Mouse (Mus musculus): ENCODE measurements around the gene Osbp2. TPM values are rescaled to one million over a fixed set of nuclear protein-coding genes. Genes with fewer than 3 reads are reported as not detected.
A peak's percentile ranks its signal among the peaks of the same experiment; 100 is the strongest.

Osbp2 gene
- polyA plus RNA-seq, 1 experiment from 2014 or later = 3.0 TPM

DNA sequence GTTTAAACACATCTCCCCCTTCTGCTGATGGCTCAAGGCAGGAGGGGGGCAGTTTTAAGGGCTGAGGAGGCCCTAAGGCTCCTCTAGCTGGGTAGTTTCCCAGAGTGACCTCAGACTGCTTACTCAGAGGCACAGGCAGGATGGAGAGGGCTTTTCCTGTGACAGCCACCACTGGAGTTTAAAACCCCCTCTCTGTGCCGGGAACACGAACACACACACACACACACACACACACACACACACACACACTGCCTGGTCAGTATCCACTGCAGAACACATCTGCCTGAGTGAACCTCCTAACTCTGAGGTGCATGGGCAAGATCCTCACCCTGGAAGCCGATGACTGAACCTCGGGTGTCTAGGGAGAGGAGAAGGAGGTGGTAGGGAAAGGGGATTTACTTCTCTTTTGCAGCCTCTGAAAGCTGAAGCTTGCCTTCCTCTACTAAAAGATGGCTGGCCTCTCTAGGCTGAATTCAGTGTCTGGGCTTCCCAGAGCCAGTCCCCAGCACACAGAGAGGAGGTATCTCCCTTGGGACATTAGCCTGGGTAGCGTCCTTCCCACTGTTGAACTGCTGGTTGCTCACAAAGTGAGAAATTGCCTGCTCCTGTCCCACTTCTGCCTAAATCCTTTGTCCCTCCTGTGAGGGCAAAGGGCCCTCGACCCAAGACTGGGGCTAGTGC lies 89.8 kb downstream of the Osbp2 start:
- no peak for ATAC-seq (ENCODE audit: insufficient number of reproducible peaks, insufficient read depth, low FRiP score, low TSS enrichment, low read depth)
- 36% methylated on average over 6 of the region's 6 CpGs for WGBS

DNA sequence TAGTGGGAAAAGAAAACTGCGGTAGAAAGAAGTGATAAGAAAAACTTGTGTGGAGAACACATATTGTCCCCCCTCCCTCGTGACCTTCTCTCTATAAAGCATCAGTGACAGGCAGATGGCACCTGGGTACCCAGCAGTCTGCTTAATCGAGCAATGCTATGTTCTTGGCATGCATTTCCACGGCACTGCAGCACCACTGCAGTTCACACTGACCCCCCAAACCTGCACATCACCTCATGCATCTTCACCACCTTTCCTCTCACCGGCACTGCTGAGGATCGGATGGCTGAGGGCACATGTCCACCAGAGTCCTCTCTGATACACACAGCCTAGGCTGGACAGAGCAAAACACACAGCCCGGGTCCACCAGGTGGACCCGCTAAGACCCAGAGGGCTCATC lies 90.6 kb downstream of the Osbp2 start:
- Histone ChIP-seq H3K36me3 (no peaks in the 10 kb centered on the region), H3K9me3 (no peaks in the 10 kb centered on the region), H3K27ac (no peak overlapping the region), H3K9ac (no peak overlapping the region), H3K27me3 (peaks cover 54% of the 10 kb centered on the region), H3K4me3 (no peak overlapping the region), H3K4me1 (peaks cover 10% of the 10 kb centered on the region), H3K4me2 (no peak overlapping the region)
- WGBS = 79% methylated on average over 8 of the region's 8 CpGs
- no peak for ATAC-seq (ENCODE audit: insufficient number of reproducible peaks, insufficient read depth, low FRiP score, low TSS enrichment, low read depth)

More for the DNA sequence above, 89.8 kb downstream of the Osbp2 start:
- Histone ChIP-seq H3K4me1 (peaks cover 10% of the 10 kb centered on the region), H3K9ac (no peak overlapping the region), H3K27ac (no peak overlapping the region), H3K4me2 (peak overlapping the region; percentile 64), H3K27me3 (peaks cover 54% of the 10 kb centered on the region), H3K9me3 (no peaks in the 10 kb centered on the region), H3K4me3 (peak overlapping the region; percentile 38), H3K36me3 (no peaks in the 10 kb centered on the region)

- 51% methylated on average over 6 of the region's 6 CpGs for WGBS
- ATAC-seq (ENCODE audit: insufficient number of reproducible peaks, insufficient read depth, low FRiP score, low TSS enrichment, low read depth) = no peak
- H3K4me3 ChIP-seq = no peak overlapping the region
- H3K36me3 ChIP-seq = no peaks in the 10 kb centered on the region
- no peaks in the 10 kb centered on the region for H3K9me3 ChIP-seq
- H3K27me3 ChIP-seq = peaks cover 49% of the 10 kb centered on the region
- H3K4me2 ChIP-seq = no peak overlapping the region
- H3K27ac ChIP-seq = no peak overlapping the region
- peaks cover 13% of the 10 kb centered on the region for H3K4me1 ChIP-seq
- H3K9ac ChIP-seq = no peak overlapping the region
These were observed 92.4 kb downstream of the Osbp2 start for GRCm38 (mm10) chr11:3771348-3771747.

- Histone ChIP-seq H3K27ac (no peak overlapping the region), H3K4me2 (no peak overlapping the region), H3K9me3 (no peaks in the 10 kb centered on the region), H3K36me3 (no peaks in the 10 kb centered on the region), H3K4me3 (no peak overlapping the region), H3K9ac (no peak overlapping the region), H3K4me1 (0 out of 2 replicates have a peak, but pooled peaks cover 3% of the 10 kb centered on the region), H3K27me3 (peaks cover 33% of the 10 kb centered on the region)
- WGBS = 85% methylated on average over 5 of the region's 5 CpGs
- no peak for ATAC-seq (ENCODE audit: insufficient number of reproducible peaks, insufficient read depth, low FRiP score, low TSS enrichment, low read depth)
These were observed 95.9 kb downstream of the Osbp2 start for GRCm38 (mm10) chr11:3767830-3768229.

DNA sequence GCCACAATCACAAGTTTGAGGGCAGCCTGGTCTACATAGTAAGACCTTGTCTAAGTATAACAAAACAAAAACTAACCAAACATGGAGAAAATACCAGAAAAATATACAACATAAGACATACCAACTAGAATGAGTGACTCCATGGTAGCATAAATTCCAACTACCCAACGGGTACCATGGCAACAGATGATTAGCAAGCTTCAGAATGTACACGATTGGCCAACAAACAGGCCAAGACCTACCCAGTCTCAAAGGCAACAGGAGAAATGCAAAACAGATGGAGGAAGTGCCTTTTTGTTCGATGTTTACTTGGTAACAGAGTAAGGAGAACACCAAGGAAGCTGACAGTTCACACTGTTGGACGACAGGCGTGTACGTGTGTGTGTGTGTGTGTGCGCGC lies 96.7 kb downstream of the Osbp2 start:
- peaks cover 8% of the 10 kb centered on the region; the same call in 1 of the 2 replicates for H3K4me1 ChIP-seq
- H3K4me2 ChIP-seq = no peak overlapping the region
- H3K36me3 ChIP-seq = no peaks in the 10 kb centered on the region
- H3K4me3 ChIP-seq = no peak overlapping the region
- H3K27ac ChIP-seq = no peak overlapping the region
- H3K9me3 ChIP-seq = no peaks in the 10 kb centered on the region
- 63% methylated on average over 8 of the region's 8 CpGs for WGBS
- H3K27me3 ChIP-seq = peaks cover 36% of the 10 kb centered on the region
- no peak for ATAC-seq (ENCODE audit: insufficient number of reproducible peaks, insufficient read depth, low FRiP score, low TSS enrichment, low read depth)
- H3K9ac ChIP-seq = no peak overlapping the region

DNA sequence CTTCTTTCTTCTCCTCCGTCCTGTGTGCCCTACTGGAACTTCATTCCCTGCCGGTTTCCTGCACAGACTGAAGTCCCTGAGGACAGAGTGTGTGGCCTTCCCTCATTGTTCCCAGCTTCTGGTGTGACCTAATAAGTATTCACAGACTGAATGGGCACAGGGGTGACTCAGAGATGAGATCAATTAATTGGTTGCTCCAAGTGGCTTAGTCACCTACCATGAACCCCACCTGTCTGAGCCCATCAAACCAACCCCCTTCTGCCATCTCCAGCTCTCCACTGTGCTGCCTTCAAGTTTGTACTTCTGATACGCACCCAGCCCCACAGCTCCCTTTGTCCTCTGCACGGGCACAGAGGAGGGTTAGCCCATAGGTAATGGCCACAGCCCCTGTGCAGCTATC lies 99.4 kb downstream of the Osbp2 start:
- H3K9ac ChIP-seq = no peak overlapping the region
- H3K4me3 ChIP-seq = no peak overlapping the region
- H3K4me2 ChIP-seq = no peak overlapping the region
- peaks cover 54% of the 10 kb centered on the region for H3K27me3 ChIP-seq
- no peak for ATAC-seq (ENCODE audit: insufficient number of reproducible peaks, insufficient read depth, low FRiP score, low TSS enrichment, low read depth)
- no peak overlapping the region for H3K27ac ChIP-seq
- 53% methylated on average over 4 of the region's 4 CpGs for WGBS
- H3K36me3 ChIP-seq = no peaks in the 10 kb centered on the region
- peaks cover 16% of the 10 kb centered on the region for H3K4me1 ChIP-seq
- H3K9me3 ChIP-seq = no peaks in the 10 kb centered on the region

- H3K9ac ChIP-seq = peak overlapping the region; percentile 73
- H3K4me3 ChIP-seq = peak overlapping the region; percentile 65
- H3K9me3 ChIP-seq = no peaks in the 10 kb centered on the region
- H3K27ac ChIP-seq = no peak overlapping the region
- H3K27me3 ChIP-seq = peaks cover 54% of the 10 kb centered on the region
- ATAC-seq (ENCODE audit: insufficient number of reproducible peaks, insufficient read depth, low FRiP score, low TSS enrichment, low read depth) = no peak
- no peaks in the 10 kb centered on the region for H3K36me3 ChIP-seq
- H3K4me1 ChIP-seq = peaks cover 13% of the 10 kb centered on the region
- under 1% methylated on average over 87 of the region's 90 CpGs for WGBS
- H3K4me2 ChIP-seq = peak overlapping the region; percentile 94
These were observed 101.8 kb downstream of the Osbp2 start for GRCm38 (mm10) chr11:3761775-3762501.

DNA sequence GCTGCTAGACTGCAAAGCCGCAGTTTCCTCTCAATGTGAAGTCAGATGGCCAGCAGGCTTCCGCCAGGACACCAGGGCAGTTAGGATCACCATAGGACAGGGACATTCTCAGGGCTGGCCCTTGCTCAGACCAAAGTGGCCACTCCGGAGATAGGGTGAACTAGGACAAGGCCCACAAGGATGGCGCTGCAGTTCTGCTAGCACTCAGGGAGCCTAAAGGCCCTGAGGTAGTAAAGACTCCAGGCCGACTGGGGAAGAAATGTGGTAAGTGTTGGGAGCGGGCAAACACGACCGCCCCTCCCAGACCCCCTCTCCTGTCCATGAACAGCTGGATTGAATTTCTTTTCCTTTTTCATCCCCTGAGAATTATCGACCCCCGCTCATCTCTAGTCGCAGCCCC lies 102.4 kb downstream of the Osbp2 start:
- Histone ChIP-seq H3K27ac (no peak overlapping the region), H3K9ac (peak overlapping the region; percentile 73), H3K9me3 (no peaks in the 10 kb centered on the region), H3K27me3 (peaks cover 53% of the 10 kb centered on the region), H3K36me3 (no peaks in the 10 kb centered on the region), H3K4me2 (peak overlapping the region; percentile 94), H3K4me1 (peaks cover 13% of the 10 kb centered on the region), H3K4me3 (peak overlapping the region; percentile 65)
- ATAC-seq (ENCODE audit: insufficient number of reproducible peaks, insufficient read depth, low FRiP score, low TSS enrichment, low read depth) = no peak
- 10% methylated on average over 11 of the region's 11 CpGs for WGBS

DNA sequence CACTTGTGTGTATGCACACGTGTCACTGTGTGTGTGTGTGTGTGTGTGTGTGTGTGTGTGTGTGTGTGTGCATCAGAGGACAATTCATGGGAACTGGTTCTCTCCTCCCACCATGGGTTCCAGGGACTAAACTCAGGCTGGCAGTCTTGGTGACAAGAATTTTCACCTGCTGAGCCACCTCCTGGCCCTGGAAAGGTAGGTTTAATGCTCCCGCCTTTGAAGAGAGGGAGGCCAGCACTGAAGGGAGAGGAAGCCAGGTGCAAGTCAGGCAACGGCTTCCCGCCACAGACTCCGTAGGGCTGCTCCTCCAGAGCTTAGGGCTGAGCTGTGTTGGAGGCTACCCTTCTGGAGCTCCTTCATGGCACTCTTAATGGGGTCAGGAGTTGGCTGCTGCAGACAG lies 104.3 kb downstream of the Osbp2 start:
- Histone ChIP-seq H3K27ac (no peak overlapping the region), H3K9ac (no peak overlapping the region), H3K36me3 (no peaks in the 10 kb centered on the region), H3K4me2 (no peak overlapping the region), H3K4me1 (peaks cover 18% of the 10 kb centered on the region), H3K4me3 (no peak overlapping the region), H3K27me3 (peaks cover 46% of the 10 kb centered on the region), H3K9me3 (no peaks in the 10 kb centered on the region)
- no peak for ATAC-seq (ENCODE audit: insufficient number of reproducible peaks, insufficient read depth, low FRiP score, low TSS enrichment, low read depth)
- 77% methylated on average over 5 of the region's 5 CpGs for WGBS

GRCm38 (mm10) chr11:3755341-3755740 lies 108.4 kb downstream of the Osbp2 start:
- H3K4me3 ChIP-seq = no peak overlapping the region
- no peak for ATAC-seq (ENCODE audit: insufficient number of reproducible peaks, insufficient read depth, low FRiP score, low TSS enrichment, low read depth)
- H3K36me3 ChIP-seq = no peaks in the 10 kb centered on the region
- no peak overlapping the region for H3K27ac ChIP-seq
- H3K27me3 ChIP-seq = peaks cover 9% of the 10 kb centered on the region
- H3K9me3 ChIP-seq = no peaks in the 10 kb centered on the region
- H3K4me1 ChIP-seq = peaks cover 5% of the 10 kb centered on the region; the same call in 1 of the 2 replicates
- H3K4me2 ChIP-seq = no peak overlapping the region
- WGBS = 48% methylated on average over 4 of the region's 4 CpGs
- no peak overlapping the region for H3K9ac ChIP-seq

DNA sequence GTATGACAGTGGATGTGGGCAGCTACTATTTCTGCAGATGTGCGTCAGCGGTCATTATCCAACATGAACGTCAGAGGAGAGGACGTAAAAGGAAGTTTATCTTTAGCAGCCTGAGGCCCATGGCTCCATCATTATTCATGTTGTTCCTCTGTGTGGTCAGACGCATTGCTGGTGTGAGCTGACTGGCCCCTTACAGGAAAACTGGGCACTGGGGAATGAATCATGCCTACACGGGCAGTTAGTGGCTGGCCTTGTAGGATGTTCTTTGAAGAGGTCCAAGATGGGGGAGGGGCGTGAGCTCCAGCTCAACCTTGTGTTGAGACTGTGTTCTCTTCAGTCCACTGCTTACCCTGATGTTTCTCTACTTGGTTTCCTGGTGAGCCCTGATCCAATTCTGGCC lies 109.0 kb downstream of the Osbp2 start:
- Histone ChIP-seq H3K4me2 (no peak overlapping the region), H3K4me1 (peaks cover 5% of the 10 kb centered on the region; the same call in 1 of the 2 replicates), H3K9me3 (no peaks in the 10 kb centered on the region), H3K27me3 (peaks cover 5% of the 10 kb centered on the region), H3K9ac (no peak overlapping the region), H3K36me3 (no peaks in the 10 kb centered on the region), H3K27ac (no peak overlapping the region), H3K4me3 (no peak overlapping the region)
- no peak for ATAC-seq (ENCODE audit: insufficient number of reproducible peaks, insufficient read depth, low FRiP score, low TSS enrichment, low read depth)
- 84% methylated on average over 7 of the region's 7 CpGs for WGBS

GRCm38 (mm10) chr11:3753897-3754296 lies 109.8 kb downstream of the Osbp2 start:
- Histone ChIP-seq H3K36me3 (no peaks in the 10 kb centered on the region), H3K9me3 (no peaks in the 10 kb centered on the region), H3K4me1 (peaks cover 5% of the 10 kb centered on the region; the same call in 1 of the 2 replicates), H3K9ac (no peak overlapping the region), H3K4me2 (no peak overlapping the region), H3K27ac (no peak overlapping the region), H3K4me3 (no peak overlapping the region), H3K27me3 (peaks cover 3% of the 10 kb centered on the region; the same call in 1 of the 2 replicates)
- 61% methylated on average over 9 of the region's 9 CpGs for WGBS
- no peak for ATAC-seq (ENCODE audit: insufficient number of reproducible peaks, insufficient read depth, low FRiP score, low TSS enrichment, low read depth)

All from embryonic facial prominence, embryonic 13.5 days (tissue).